Mouse (Mus musculus) kidney, postnatal 0 days (tissue): ENCODE data around the gene Cep85l. TPM values are rescaled to one million over a fixed set of nuclear protein-coding genes. Genes with fewer than 3 reads are reported as not detected.
A peak's percentile ranks its signal among the peaks of the same experiment; 100 is the strongest.

ENCODE experiments used
- ATAC-seq: fragments of 200-750 bp; cut with Nextera tagmentation; replicated peaks from 2 replicates; pipeline ENCODE4 v1.8.0; 2017; ENCODE audit warnings: low read depth, moderate number of reproducible peaks, moderate TSS enrichment, moderate library complexity; ENCODE audit not compliant: low FRiP score
- DNase-seq: peaks from one replicate; pipeline ENCODE4 v3.0.0-alpha.2; 2016; ENCODE audit warnings: low spot score
- H3K27ac ChIP-seq: fragments of 300-500 bp; sonication (generic); 2 replicates; pipeline ENCODE4 v1.5.1; 2014; ENCODE audit warnings: mild to moderate bottlenecking
- H3K27me3 ChIP-seq: fragments of 300-500 bp; sonication (generic); 2 replicates; pipeline ENCODE4 v1.6.1; 2014; ENCODE audit warnings: low read length, mixed read lengths; ENCODE audit not compliant: insufficient read depth
- H3K36me3 ChIP-seq: fragments of 300-500 bp; sonication (generic); 2 replicates; pipeline ENCODE4 v1.6.1; 2014; ENCODE audit warnings: low read length, mixed read lengths; ENCODE audit not compliant: insufficient read depth
- H3K4me1 ChIP-seq: fragments of 300-500 bp; sonication (generic); replicated peaks from 2 replicates; pipeline ENCODE4 v1.6.1; 2014; ENCODE audit warnings: antibody characterized with exemption, low read length, mixed read lengths; ENCODE audit not compliant: insufficient read depth
- H3K4me2 ChIP-seq: fragments of 300-500 bp; sonication (generic); 2 replicates; pipeline ENCODE4 v1.6.1; 2014; ENCODE audit warnings: mild to moderate bottlenecking, low read length, moderate library complexity, mixed read lengths
- H3K4me3 ChIP-seq: fragments of 300-500 bp; sonication (generic); replicated peaks from 2 replicates; pipeline ENCODE4 v1.5.1; 2014; ENCODE audit warnings: low read depth, low read length
- H3K9ac ChIP-seq: fragments of 300-500 bp; sonication (generic); 2 replicates; pipeline ENCODE4 v1.6.1; 2014; ENCODE audit warnings: low read depth, low read length
- H3K9me3 ChIP-seq: fragments of 300-500 bp; sonication (generic); replicated peaks from 2 replicates; pipeline ENCODE4 v1.6.1; 2016; ENCODE audit warnings: low read length, inconsistent platforms, mixed read lengths
- CTCF ChIP-seq: IDR thresholded peaks from 2 replicates; pipeline ENCODE4 v1.5.1; 2016; ENCODE audit warnings: antibody characterized with exemption, low read depth, mild to moderate bottlenecking, moderate library complexity
- WGBS: fragments of 180-500 bp; shearing (Covaris S2); extraction: QIAGEN DNeasy Blood & Tissue Kit; methylation state at CpG from one replicate; pipeline ENCODE4 v1.1.7; 2014; 5-methylcytosine and 5-hydroxymethylcytosine counted together
- polyA plus RNA-seq: library from polyadenylated mRNA; unstranded; fragments of >200 nt; fragmentation: Nextera tagmentation; extraction: Ambion mirVana; gene quantifications from 2 replicates; pipeline ENCODE4 v1.2.1, GENCODE M21; 2015

The Cep85l gene
- polyA plus RNA-seq, 1 experiment from 2014 or later = 4.7 TPM

GRCm38 (mm10) chr10:53378981-53379708 lies 602 bp downstream of the Cep85l start:
- under 1% methylated on average over 58 of the region's 59 CpGs for WGBS
- peak; percentile 89 for ATAC-seq
- Histone ChIP-seq H3K9me3 (no peaks in the 10 kb centered on the region), H3K4me1 (no peaks in the 10 kb centered on the region; the same call in 1 of the 2 replicates), H3K27me3 (no peaks in the 10 kb centered on the region), H3K27ac (peak overlapping the region; percentile 98), H3K4me3 (peak overlapping the region; percentile 92), H3K4me2 (peak overlapping the region; percentile 80), H3K9ac (peak overlapping the region; percentile 98), H3K36me3 (no peaks in the 10 kb centered on the region)
- DNase-seq = peak; percentile 63
- no peak for TF ChIP-seq CTCF

GRCm38 (mm10) chr10:53378296-53378695 lies 1.5 kb downstream of the Cep85l start:
- H3K4me3 ChIP-seq = peak overlapping the region; percentile 92
- no peak overlapping the region for H3K27ac ChIP-seq
- peak overlapping the region; percentile 98; the same call in 1 of the 2 replicates for H3K9ac ChIP-seq
- DNase-seq (no peak), ATAC-seq (no peak)
- H3K4me2 ChIP-seq = peak overlapping the region; percentile 80
- WGBS = 72% methylated on average over 6 of the region's 6 CpGs
- no peaks in the 10 kb centered on the region for H3K36me3 ChIP-seq
- no peaks in the 10 kb centered on the region for H3K9me3 ChIP-seq
- no peaks in the 10 kb centered on the region for H3K27me3 ChIP-seq
- TF ChIP-seq CTCF = no peak
- no peaks in the 10 kb centered on the region; the same call in 1 of the 2 replicates for H3K4me1 ChIP-seq

- ATAC-seq (no peak), DNase-seq (no peak)
- Histone ChIP-seq H3K9me3 (no peaks in the 10 kb centered on the region), H3K4me1 (no peaks in the 10 kb centered on the region; the same call in 1 of the 2 replicates), H3K27me3 (no peaks in the 10 kb centered on the region), H3K9ac (no peak overlapping the region), H3K36me3 (no peaks in the 10 kb centered on the region), H3K4me3 (no peak overlapping the region), H3K4me2 (peak overlapping the region; percentile 38), H3K27ac (no peak overlapping the region)
- TF ChIP-seq CTCF = no peak
Measured at GRCm38 (mm10) chr10:53377096-53377495, 2.7 kb downstream of the Cep85l start.

GRCm38 (mm10) chr10:53373885-53374578 lies 5.7 kb downstream of the Cep85l start:
- 89% methylated on average over 6 of the region's 6 CpGs for WGBS
- no peak for ATAC-seq
- peaks cover 7% of the 10 kb centered on the region; the same call in 1 of the 2 replicates for H3K9me3 ChIP-seq
- DNase-seq = no peak
- no peak overlapping the region for H3K4me3 ChIP-seq
- H3K4me1 ChIP-seq = no peaks in the 10 kb centered on the region; the same call in 1 of the 2 replicates
- H3K27ac ChIP-seq = no peak overlapping the region
- H3K9ac ChIP-seq = no peak overlapping the region
- TF ChIP-seq CTCF = no peak
- H3K36me3 ChIP-seq = no peaks in the 10 kb centered on the region
- H3K27me3 ChIP-seq = no peaks in the 10 kb centered on the region
- no peak overlapping the region for H3K4me2 ChIP-seq

GRCm38 (mm10) chr10:53367265-53367664 lies 12.5 kb downstream of the Cep85l start:
- TF ChIP-seq CTCF = no peak

GRCm38 (mm10) chr10:53364311-53364710 lies 15.4 kb downstream of the Cep85l start:
- H3K9ac ChIP-seq = no peak overlapping the region
- no peak overlapping the region for H3K4me3 ChIP-seq
- no peaks in the 10 kb centered on the region for H3K27me3 ChIP-seq
- DNase-seq (no peak), ATAC-seq (no peak)
- H3K27ac ChIP-seq = no peak overlapping the region
- no peak overlapping the region for H3K4me2 ChIP-seq
- no peaks in the 10 kb centered on the region for H3K36me3 ChIP-seq
- TF ChIP-seq CTCF = no peak
- H3K4me1 ChIP-seq = no peaks in the 10 kb centered on the region
- no peaks in the 10 kb centered on the region for H3K9me3 ChIP-seq

More at GRCm38 (mm10) chr10:53367265-53367664, 12.5 kb downstream of the Cep85l start:
- H3K27ac ChIP-seq = no peak overlapping the region
- no peak for DNase-seq
- 96% methylated on average over 2 of the region's 2 CpGs for WGBS
- no peak overlapping the region for H3K4me2 ChIP-seq
- H3K36me3 ChIP-seq = no peaks in the 10 kb centered on the region
- peaks cover 7% of the 10 kb centered on the region; the same call in 1 of the 2 replicates for H3K9me3 ChIP-seq
- H3K27me3 ChIP-seq = no peaks in the 10 kb centered on the region
- no peak for ATAC-seq
- H3K4me1 ChIP-seq = no peaks in the 10 kb centered on the region
- H3K9ac ChIP-seq = no peak overlapping the region
- no peak overlapping the region for H3K4me3 ChIP-seq
